In genomic region chr7:29432180-29432946, GRCm38 (mm10) we compare ENCODE assay signal across 8 mouse cellular contexts.
DNase-seq lines count a peak whose midpoint lies in the region; ATAC-seq and TF ChIP-seq lines count a peak whose summit lies in the region.
"Had no signal": no experiment of that assay in that cellular context is flagged by ENCODE, and none has a peak within 500 bp of the region (broad histone marks: within the 10 kb centered on the region; RNA-seq: fewer than 3 reads in every experiment).

No protein-coding gene starts in this region.

- no peak for TF ChIP-seq CTCF in lung, embryonic 14.5 days (IDR thresholded peaks at IDR 0.05; ENCODE audit: low read depth)

- no peak overlapping the region for H3K27ac ChIP-seq in lung, embryonic 14.5 days (ENCODE audit: low read depth)
- H3K27ac ChIP-seq in forebrain, embryonic 13.5 days, result peak overlapping the region; percentile 3; the same call in 1 of the 2 replicates
- no peak overlapping the region for H3K27ac ChIP-seq in limb, embryonic 14.5 days (replicated peaks; ENCODE audit: low read depth, low read length)
- H3K27ac ChIP-seq in stomach, embryonic 15.5 days, result no peak overlapping the region

- no peaks in the 10 kb centered on the region for H3K27me3 ChIP-seq in lung, embryonic 14.5 days (ENCODE audit: insufficient read depth, low read length)
- H3K27me3 ChIP-seq in forebrain, embryonic 13.5 days, result no peaks in the 10 kb centered on the region
- H3K27me3 ChIP-seq in limb, embryonic 14.5 days (ENCODE audit: control insufficient read depth, insufficient read depth, low read length), result no peaks in the 10 kb centered on the region
- H3K27me3 ChIP-seq in stomach, embryonic 15.5 days (replicated peaks), result no peaks in the 10 kb centered on the region

- H3K9ac ChIP-seq in lung, embryonic 14.5 days, result no peak overlapping the region
- peak overlapping the region; percentile 12; the same call in 1 of the 2 replicates for H3K9ac ChIP-seq in forebrain, embryonic 13.5 days
- 0 out of 2 replicates have a peak overlapping the region, but pooled peaks have one; percentile 2 for H3K9ac ChIP-seq in limb, embryonic 14.5 days (ENCODE audit: low read depth, low read length, severe bottlenecking)
- H3K9ac ChIP-seq in stomach, embryonic 15.5 days, result no peak overlapping the region

- WGBS in lung, embryonic 14.5 days, result 50% methylated on average over 15 of the region's 15 CpGs
- 17% methylated on average over 15 of the region's 15 CpGs for WGBS in forebrain, embryonic 13.5 days
- 35% methylated on average over 15 of the region's 15 CpGs for WGBS in limb, embryonic 14.5 days
- WGBS in stomach, embryonic 15.5 days, result 47% methylated on average over 15 of the region's 15 CpGs

- peak; percentile 44; the same call in 1 of the 2 replicates for ATAC-seq in lung, embryonic 14.5 days (ENCODE audit: insufficient read depth)
- peak; percentile 50; the same call in 1 of the 2 replicates for ATAC-seq in forebrain, embryonic 13.5 days
- ATAC-seq in limb, embryonic 14.5 days (ENCODE audit: low FRiP score, low read depth), result no peak
- ATAC-seq in stomach, embryonic 15.5 days (ENCODE audit: insufficient read depth, low FRiP score, low read depth), result peak; percentile 56; the same call in 1 of the 2 replicates

- no peak for DNase-seq in lung, embryonic 14.5 days
- DNase-seq in lung, postnatal 14 days, result no peak
- DNase-seq in limb, embryonic 14.5 days (ENCODE audit: low spot score), result no peak
- DNase-seq in frontal cortex, postnatal 14 days (ENCODE audit: low spot score in 2 of 2), result no peak
- DNase-seq in layer of hippocampus, adult 9-10 months (ENCODE audit: low spot score), result no peak
- DNase-seq: liver had no signal

- no peak for TF ChIP-seq POLR2A in limb, embryonic 14.5 days (IDR thresholded peaks at IDR 0.05; ENCODE audit: borderline replicate concordance, extremely low read depth, insufficient read depth, insufficient read length)

- peaks cover 12% of the 10 kb centered on the region for H3K4me1 ChIP-seq in lung, embryonic 14.5 days (ENCODE audit: insufficient read depth)
- peaks cover 41% of the 10 kb centered on the region for H3K4me1 ChIP-seq in forebrain, embryonic 13.5 days
- H3K4me1 ChIP-seq in limb, embryonic 14.5 days (ENCODE audit: control insufficient read depth, insufficient read depth, low read length), result peaks cover 18% of the 10 kb centered on the region
- peaks cover 26% of the 10 kb centered on the region for H3K4me1 ChIP-seq in stomach, embryonic 15.5 days

- H3K4me3 ChIP-seq in lung, embryonic 14.5 days (ENCODE audit: low read depth, low read length), result no peak overlapping the region
- no peak overlapping the region for H3K4me3 ChIP-seq in forebrain, embryonic 13.5 days
- H3K4me3 ChIP-seq in limb, embryonic 14.5 days (replicated peaks; ENCODE audit: low read length), result no peak overlapping the region
- no peak overlapping the region for H3K4me3 ChIP-seq in stomach, embryonic 15.5 days (replicated peaks)

- no peak overlapping the region for H3K4me2 ChIP-seq in lung, embryonic 14.5 days
- H3K4me2 ChIP-seq in forebrain, embryonic 13.5 days, result no peak overlapping the region
- H3K4me2 ChIP-seq in limb, embryonic 14.5 days (replicated peaks; ENCODE audit: low read depth, low read length, severe bottlenecking), result no peak overlapping the region
- H3K4me2 ChIP-seq in stomach, embryonic 15.5 days, result no peak overlapping the region

- H3K9me3 ChIP-seq in lung, embryonic 14.5 days (ENCODE audit: low read depth, low read length), result no peaks in the 10 kb centered on the region
- no peaks in the 10 kb centered on the region for H3K9me3 ChIP-seq in forebrain, embryonic 13.5 days (replicated peaks)
- H3K9me3 ChIP-seq in limb, embryonic 14.5 days (ENCODE audit: control insufficient read depth, low read length), result no peaks in the 10 kb centered on the region
- H3K9me3 ChIP-seq in stomach, embryonic 15.5 days, result no peaks in the 10 kb centered on the region

- no peaks in the 10 kb centered on the region for H3K36me3 ChIP-seq in lung, embryonic 14.5 days (ENCODE audit: insufficient read depth)
- no peaks in the 10 kb centered on the region for H3K36me3 ChIP-seq in forebrain, embryonic 13.5 days (ENCODE audit: poor library complexity, severe bottlenecking)
- H3K36me3 ChIP-seq in limb, embryonic 14.5 days (ENCODE audit: control insufficient read depth, insufficient read depth, low read length), result no peaks in the 10 kb centered on the region
- no peaks in the 10 kb centered on the region for H3K36me3 ChIP-seq in stomach, embryonic 15.5 days

Comparison
In these comparisons a context has a peak if more than half of its experiments do, and no peak if none do; other contexts are left out.
1. H3K9ac ChIP-seq: peak in forebrain, embryonic 13.5 days (single experiment) and limb, embryonic 14.5 days (single experiment); none in lung, embryonic 14.5 days (single experiment) and stomach, embryonic 15.5 days (single experiment).